Mouse (Mus musculus) bone marrow macrophage, adult 2 months (primary cell): Measurements from ENCODE around the gene Dpf3. TPM values are rescaled to one million over a fixed set of nuclear protein-coding genes. Genes with fewer than 3 reads are reported as not detected.

ENCODE experiments used
- H3K27ac ChIP-seq: 2 replicates; pipeline ENCODE4 v1.5.1; 2012; ENCODE audit warnings: low read depth, low read length; ENCODE audit not compliant: insufficient read depth
- H3K4me1 ChIP-seq: 2 replicates; pipeline ENCODE4 v1.6.1; 2012; ENCODE audit warnings: low read length; ENCODE audit not compliant: control insufficient read depth, insufficient read depth
- H3K4me3 ChIP-seq: 2 replicates; pipeline ENCODE4 v1.5.1; 2012; ENCODE audit warnings: mild to moderate bottlenecking, low read length, moderate library complexity; ENCODE audit not compliant: insufficient read depth
- CTCF ChIP-seq: IDR thresholded peaks from 2 replicates; pipeline ENCODE4 v1.5.1; 2012; ENCODE audit warnings: low read depth, mild to moderate bottlenecking, low read length, moderate library complexity
- POLR2A ChIP-seq: IDR thresholded peaks from 2 replicates; pipeline ENCODE4 v1.6.1; 2012; ENCODE audit warnings: mild to moderate bottlenecking, low read depth, low read length, borderline replicate concordance
- polyA plus RNA-seq: library from polyadenylated mRNA; stranded (reverse); fragments of >200 nt; gene quantifications from 2 replicates; pipeline ENCODE4 v1.2.4, GENCODE M21; 2012; ENCODE audit not compliant: missing spikeins, insufficient read depth, insufficient read length

Gene Dpf3
- polyA plus RNA-seq, 1 experiment = not detected

- no peak overlapping the region for H3K27ac ChIP-seq
- no peaks in the 10 kb centered on the region for H3K4me1 ChIP-seq
- no peak for TF ChIP-seq POLR2A
- TF ChIP-seq CTCF = no peak
- no peak overlapping the region for H3K4me3 ChIP-seq
These were observed 158.6 kb downstream of the Dpf3 start for GRCm38 (mm10) chr12:83328899-83329298.

- Histone ChIP-seq H3K27ac (no peak overlapping the region), H3K4me3 (no peak overlapping the region), H3K4me1 (no peaks in the 10 kb centered on the region)
- TF ChIP-seq POLR2A = no peak
- no peak for TF ChIP-seq CTCF
These were observed 159.0 kb downstream of the Dpf3 start for GRCm38 (mm10) chr12:83328491-83328890.

GRCm38 (mm10) chr12:83327451-83327850 lies 160.1 kb downstream of the Dpf3 start:
- TF ChIP-seq POLR2A (no peak), CTCF (no peak)
- Histone ChIP-seq H3K27ac (no peak overlapping the region), H3K4me1 (no peaks in the 10 kb centered on the region), H3K4me3 (no peak overlapping the region)

GRCm38 (mm10) chr12:83320725-83321124 lies 166.8 kb downstream of the Dpf3 start:
- Histone ChIP-seq H3K4me1 (no peaks in the 10 kb centered on the region), H3K27ac (no peak overlapping the region), H3K4me3 (no peak overlapping the region)
- TF ChIP-seq POLR2A = no peak
- TF ChIP-seq CTCF = no peak

GRCm38 (mm10) chr12:83317646-83318443 lies 169.7 kb downstream of the Dpf3 start:
- no peaks in the 10 kb centered on the region for H3K4me1 ChIP-seq
- TF ChIP-seq CTCF (no peak), POLR2A (no peak)
- H3K4me3 ChIP-seq = no peak overlapping the region
- H3K27ac ChIP-seq = no peak overlapping the region

- Histone ChIP-seq H3K4me3 (no peak overlapping the region), H3K4me1 (no peaks in the 10 kb centered on the region), H3K27ac (no peak overlapping the region)
- TF ChIP-seq CTCF (no peak), POLR2A (no peak)
These were observed 172.8 kb downstream of the Dpf3 start for GRCm38 (mm10) chr12:83314666-83315065.

GRCm38 (mm10) chr12:83312818-83313217 lies 174.7 kb downstream of the Dpf3 start:
- Histone ChIP-seq H3K27ac (no peak overlapping the region), H3K4me3 (no peak overlapping the region), H3K4me1 (no peaks in the 10 kb centered on the region)
- no peak for TF ChIP-seq POLR2A
- no peak for TF ChIP-seq CTCF

- Histone ChIP-seq H3K4me3 (no peak overlapping the region), H3K27ac (no peak overlapping the region), H3K4me1 (no peaks in the 10 kb centered on the region)
- no peak for TF ChIP-seq POLR2A
- no peak for TF ChIP-seq CTCF
These were observed 176.9 kb downstream of the Dpf3 start for GRCm38 (mm10) chr12:83310567-83310966.

GRCm38 (mm10) chr12:83309031-83309804 lies 178.3 kb downstream of the Dpf3 start:
- Histone ChIP-seq H3K27ac (no peak overlapping the region), H3K4me3 (no peak overlapping the region), H3K4me1 (no peaks in the 10 kb centered on the region)
- TF ChIP-seq POLR2A (no peak), CTCF (no peak)

GRCm38 (mm10) chr12:83308627-83309026 lies 178.9 kb downstream of the Dpf3 start:
- no peaks in the 10 kb centered on the region for H3K4me1 ChIP-seq
- no peak for TF ChIP-seq CTCF
- no peak for TF ChIP-seq POLR2A
- H3K27ac ChIP-seq = no peak overlapping the region
- H3K4me3 ChIP-seq = no peak overlapping the region
